Mouse (Mus musculus) mesoderm, embryonic 11.5 days (tissue): Measurements from ENCODE around the gene Nol3.

ENCODE experiments used
- DNase-seq: peaks from one replicate; pipeline ENCODE4 v3.0.0-alpha.2; 2012; ENCODE audit warnings: low read depth, low spot score

The Nol3 gene

DNA sequence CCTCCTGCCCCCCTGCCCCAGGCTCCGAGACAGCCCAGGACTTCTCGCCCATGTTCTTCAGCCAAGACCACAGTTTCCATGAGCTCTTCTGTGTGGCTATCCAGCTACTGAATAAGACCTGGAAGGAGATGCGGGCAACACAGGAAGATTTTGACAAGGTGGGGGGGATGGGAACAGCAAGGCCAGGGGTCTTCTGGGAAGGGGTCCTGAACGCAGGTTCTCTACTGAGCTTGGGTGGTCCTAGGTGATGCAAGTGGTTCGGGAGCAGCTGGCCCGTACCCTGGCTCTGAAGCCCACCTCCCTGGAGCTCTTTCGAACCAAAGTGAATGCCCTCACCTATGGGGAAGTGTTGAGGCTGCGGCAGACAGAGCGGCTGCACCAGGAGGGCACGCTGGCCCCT is 32.5 kb downstream of the Nol3 start:
- no peak for DNase-seq

GRCm38 (mm10) chr8:105309142-105309847 is 33.4 kb downstream of the Nol3 start:
- DNase-seq = no peak

DNA sequence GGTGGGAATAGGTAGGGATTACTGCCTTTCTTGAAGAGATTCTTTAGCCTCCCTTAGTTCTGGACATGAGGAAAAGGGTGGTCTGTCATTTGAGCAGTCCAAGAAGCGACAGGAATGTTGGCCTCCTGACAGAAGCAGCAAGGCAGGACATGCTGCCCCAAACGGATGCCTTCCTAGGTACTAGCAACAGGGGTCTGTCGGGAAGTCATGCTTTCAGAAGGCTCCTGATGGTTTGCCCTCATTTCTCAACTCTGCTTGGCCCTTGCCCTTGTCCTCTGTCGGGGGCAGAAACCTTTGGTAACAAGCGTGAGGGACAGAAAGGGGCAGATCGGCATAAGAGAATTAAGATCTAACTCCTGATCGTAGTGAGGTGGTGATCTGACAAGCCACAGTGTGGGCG is 34.2 kb downstream of the Nol3 start:
- DNase-seq = no peak

- no peak for DNase-seq
Observed at GRCm38 (mm10) chr8:105311718-105312117, 35.8 kb downstream of the Nol3 start.

DNA sequence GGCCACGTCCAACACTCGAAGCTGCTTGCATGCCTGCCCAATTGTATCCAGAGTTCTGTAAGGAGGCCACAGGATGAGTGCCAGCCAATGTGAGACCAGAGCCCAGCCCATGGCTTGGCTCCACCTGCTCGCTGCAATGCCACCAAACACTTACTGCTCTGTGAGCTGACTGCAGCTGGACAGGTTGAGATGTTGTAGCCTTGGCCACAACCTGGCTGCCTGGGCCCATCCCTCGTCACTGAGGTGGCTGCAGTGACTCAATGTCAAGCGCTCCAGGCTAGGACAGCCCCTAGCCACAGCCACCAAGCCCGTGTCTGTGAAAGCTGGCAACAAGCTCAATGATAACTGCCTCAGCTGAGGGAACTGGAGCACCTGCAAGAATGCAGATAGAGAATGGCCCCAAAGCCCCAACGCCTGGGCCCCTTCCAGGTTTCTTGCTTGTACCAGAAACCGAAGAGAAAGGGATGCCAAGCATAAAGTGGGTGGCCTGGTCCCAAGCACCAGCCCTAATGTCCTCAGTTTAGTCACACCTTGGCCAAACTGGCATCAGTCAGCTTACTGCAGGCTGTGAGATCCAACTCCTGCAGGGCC is 37.0 kb downstream of the Nol3 start:
- no peak for DNase-seq

DNA sequence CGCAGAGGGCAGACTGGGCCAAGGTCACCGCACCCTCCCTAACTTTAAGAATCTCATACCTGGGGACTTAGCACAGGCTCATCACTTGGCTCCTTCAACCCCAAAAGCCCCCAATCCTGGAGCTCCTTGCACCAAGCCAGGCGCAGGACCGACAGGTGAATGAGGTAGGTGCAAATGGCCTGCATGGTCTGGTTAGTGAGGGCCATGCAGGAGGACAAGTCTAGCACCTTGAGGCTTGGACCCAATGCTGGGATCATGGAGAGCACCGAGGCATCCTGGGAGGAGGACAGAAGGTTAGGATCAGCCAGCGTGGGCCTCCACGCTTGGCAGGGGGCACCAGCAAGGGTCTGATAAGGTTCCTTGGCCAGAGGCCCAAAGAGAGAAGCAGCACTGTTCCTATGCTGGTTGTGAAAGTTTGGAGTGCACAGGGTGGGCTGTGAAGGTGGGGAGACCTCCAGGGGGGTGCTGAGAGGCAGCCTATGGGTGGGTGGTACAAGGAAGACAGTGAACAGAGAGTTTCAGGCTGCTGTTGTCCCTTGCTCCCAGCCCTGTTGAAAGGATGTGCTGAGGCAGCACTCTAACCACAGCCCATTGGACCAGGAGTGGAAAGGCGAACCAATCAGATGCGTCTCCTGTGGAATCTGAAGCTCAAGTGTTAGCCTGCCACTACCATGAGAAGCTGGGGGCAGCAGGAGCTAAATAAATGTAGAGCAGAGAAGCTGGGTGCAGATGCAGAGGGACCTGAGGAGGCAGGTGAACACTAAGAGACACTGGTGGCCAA is 37.9 kb downstream of the Nol3 start:
- DNase-seq = no peak

DNA sequence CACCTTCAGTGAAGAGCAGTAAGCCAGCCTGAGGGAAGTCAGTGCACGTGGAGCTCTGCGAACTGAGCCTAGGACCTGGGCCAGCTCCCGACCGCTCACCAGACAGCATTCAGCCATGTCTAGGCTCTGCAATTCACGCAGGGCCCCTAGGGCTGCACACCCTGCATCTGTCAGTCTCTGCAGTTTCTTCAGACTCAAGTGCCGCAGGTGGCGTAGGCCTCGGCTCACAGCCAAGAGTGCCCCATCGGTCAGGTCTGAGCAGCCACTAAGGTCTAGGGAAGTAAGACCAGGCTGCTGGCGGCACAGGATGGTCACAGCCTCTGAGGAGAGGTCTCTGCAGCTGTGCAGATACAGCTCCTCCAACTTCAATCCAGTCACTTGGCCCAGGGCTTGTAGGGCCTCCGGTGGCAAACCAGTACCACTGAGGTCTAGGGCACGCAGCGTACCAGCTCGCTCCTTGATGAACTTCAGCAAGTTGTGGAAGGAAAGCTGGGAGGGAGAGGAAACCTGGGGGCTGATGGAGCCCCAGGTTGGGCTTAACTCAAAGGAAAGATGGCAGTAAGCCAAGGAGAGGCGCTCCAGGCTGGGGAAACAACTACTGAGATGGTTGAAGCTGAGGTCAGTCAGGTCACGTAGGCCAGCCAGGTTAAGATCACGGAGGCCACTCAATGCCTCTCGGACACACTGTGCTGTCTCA is 39.3 kb downstream of the Nol3 start:
- DNase-seq = no peak

DNA sequence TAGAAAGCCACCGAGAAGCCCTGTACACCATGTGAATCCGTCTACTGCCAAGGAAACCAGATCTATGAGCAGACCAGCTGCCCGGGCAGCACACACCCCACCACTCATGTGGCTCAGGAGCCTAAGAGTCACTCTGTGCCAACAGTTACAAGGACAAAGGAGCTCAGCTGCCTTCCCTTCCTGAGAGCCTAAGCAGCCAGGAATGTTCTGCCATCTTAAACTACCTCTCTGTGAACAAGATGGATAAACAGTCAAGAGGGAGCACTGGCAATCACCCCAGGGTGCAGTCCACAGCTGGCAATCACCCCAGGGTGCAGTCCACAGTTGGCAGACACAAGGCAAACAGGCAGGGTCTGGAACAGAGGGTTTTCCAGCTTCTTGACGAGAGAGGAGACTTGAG is 42.0 kb downstream of the Nol3 start:
- no peak for DNase-seq

GRCm38 (mm10) chr8:105318662-105319190 is 42.8 kb downstream of the Nol3 start:
- no peak for DNase-seq

GRCm38 (mm10) chr8:105323183-105323582 is 47.2 kb downstream of the Nol3 start:
- no peak for DNase-seq

GRCm38 (mm10) chr8:105325641-105326093 is 49.7 kb downstream of the Nol3 start:
- peak; percentile 59 for DNase-seq

DNA sequence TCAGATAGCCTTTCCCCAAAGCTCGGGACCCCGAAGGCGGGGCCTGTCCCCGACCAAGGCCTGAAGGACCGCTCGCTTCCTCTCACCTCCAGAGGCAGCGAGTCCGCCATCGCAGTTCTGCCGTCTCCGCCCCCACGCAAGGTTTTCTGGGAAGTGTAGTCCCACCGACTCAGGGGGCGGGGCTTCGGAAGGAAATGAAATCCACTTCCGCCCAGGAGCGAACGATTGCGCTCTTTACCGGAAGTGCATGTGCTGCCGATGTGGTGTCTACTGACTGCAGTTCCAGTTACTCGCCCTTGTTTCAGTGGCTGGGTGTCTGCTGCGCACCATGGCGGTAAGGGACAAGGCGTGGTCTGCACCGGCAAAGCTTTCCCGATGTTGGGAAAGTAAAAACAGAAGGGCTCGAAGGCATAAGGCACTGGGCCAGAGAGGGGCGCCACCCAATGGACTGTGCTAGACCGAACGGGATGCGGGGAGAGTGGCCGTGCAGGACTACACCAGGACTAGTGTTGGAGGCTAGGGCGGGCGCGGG is 50.3 kb downstream of the Nol3 start, which contains the start of the genes Lrrc29 and Tmem208:
TSS of gene Lrrc29 (minus strand) at position 138 of the 532 bp plus-strand sequence.
TSS of gene Tmem208 (plus strand) at position 214 of the 532 bp plus-strand sequence.
- peak; percentile 97 for DNase-seq

DNA sequence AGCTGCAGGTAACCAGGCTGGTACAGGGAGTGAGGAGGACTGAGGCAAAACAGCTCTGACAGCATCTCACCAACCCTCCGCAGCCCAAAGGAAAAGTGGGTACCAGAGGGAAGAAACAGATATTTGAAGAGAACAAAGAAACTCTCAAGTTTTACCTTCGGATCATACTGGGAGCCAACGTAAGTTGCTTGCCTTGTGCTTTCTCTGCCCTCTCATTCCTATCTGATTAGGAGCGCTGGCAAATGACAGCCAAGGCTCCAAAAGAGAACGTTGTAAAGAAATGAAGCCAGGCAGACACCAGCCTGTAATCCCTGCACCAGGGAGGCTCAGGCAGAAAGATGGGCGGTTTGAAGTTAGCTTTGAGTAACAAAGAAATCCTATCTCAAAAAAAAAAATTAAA is 51.0 kb downstream of the Nol3 start:
- no peak for DNase-seq

DNA sequence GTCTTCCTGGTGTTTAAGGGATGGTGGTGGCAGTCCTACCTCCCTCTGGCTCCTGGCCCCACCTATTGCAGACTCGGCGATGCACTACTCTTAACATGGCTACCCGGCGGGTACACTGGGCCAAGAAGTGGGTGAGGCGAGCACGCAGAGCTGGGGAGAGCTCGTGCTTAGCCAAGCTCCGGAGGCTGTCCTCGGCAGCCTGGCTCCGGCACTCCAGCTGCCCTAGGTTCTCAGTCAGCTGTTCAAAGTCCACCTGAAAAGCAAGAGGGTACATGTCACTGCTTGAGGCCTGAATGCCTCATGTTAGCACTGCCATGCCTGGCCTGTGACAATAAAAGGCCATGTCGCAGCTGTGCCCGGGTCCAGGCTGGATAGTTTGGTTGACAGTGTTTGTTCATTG is 54.4 kb downstream of the Nol3 start:
- no peak for DNase-seq

GRCm38 (mm10) chr8:105331469-105331868 is 55.5 kb downstream of the Nol3 start:
- DNase-seq = no peak
